Mouse (Mus musculus) forebrain, embryonic 14.5 days (tissue): ENCODE data around the gene Fcnb. TPM values are rescaled to one million over a fixed set of nuclear protein-coding genes. Genes with fewer than 3 reads are reported as not detected.

ENCODE experiments used
- ATAC-seq: fragments of 200-750 bp; cut with Nextera tagmentation; 2 replicates; pipeline ENCODE4 v1.8.0; 2017; ENCODE audit warnings: mild to moderate bottlenecking, moderate library complexity
- DNase-seq: peaks from one replicate; pipeline ENCODE4 v3.0.0-alpha.2; 2015; ENCODE audit warnings: low spot score
- H3K27ac ChIP-seq: fragments of 300-500 bp; sonication (generic); 2 replicates; pipeline ENCODE4 v1.5.1; 2014; ENCODE audit warnings: low read depth, mild to moderate bottlenecking, control low read depth, low read length, moderate library complexity
- H3K27me3 ChIP-seq: fragments of 300-500 bp; sonication (generic); replicated peaks from 2 replicates; pipeline ENCODE4 v1.6.1; 2014; ENCODE audit warnings: low read length, control low read depth, mixed read lengths; ENCODE audit not compliant: control insufficient read depth, insufficient read depth
- H3K36me3 ChIP-seq: fragments of 300-500 bp; sonication (generic); 2 replicates; pipeline ENCODE4 v1.6.1; 2014; ENCODE audit warnings: low read length, control low read depth; ENCODE audit not compliant: control insufficient read depth, insufficient read depth
- H3K4me1 ChIP-seq: fragments of 300-500 bp; sonication (generic); 2 replicates; pipeline ENCODE4 v1.6.1; 2014; ENCODE audit warnings: antibody characterized with exemption, low read length, control low read depth; ENCODE audit not compliant: control insufficient read depth, insufficient read depth
- H3K4me2 ChIP-seq: fragments of 300-500 bp; sonication (generic); 2 replicates; pipeline ENCODE4 v1.6.1; 2014; ENCODE audit warnings: mild to moderate bottlenecking, control low read depth, low read length
- H3K4me3 ChIP-seq: fragments of 300-500 bp; sonication (generic); 2 replicates; pipeline ENCODE4 v1.5.1; 2014; ENCODE audit warnings: low read depth, low read length, control low read depth
- H3K9ac ChIP-seq: fragments of 300-500 bp; sonication (generic); 2 replicates; pipeline ENCODE4 v1.6.1; 2014; ENCODE audit warnings: mild to moderate bottlenecking, low read length, control low read depth, moderate library complexity
- H3K9me3 ChIP-seq: fragments of 300-500 bp; sonication (generic); replicated peaks from 2 replicates; pipeline ENCODE4 v1.6.1; 2016; ENCODE audit warnings: low read length, control low read depth, mixed read lengths; ENCODE audit not compliant: control insufficient read depth
- WGBS: fragments of 180-500 bp; shearing (Covaris S2); extraction: QIAGEN DNeasy Blood & Tissue Kit; methylation state at CpG from one replicate; pipeline ENCODE4 v1.1.7; 2014; 5-methylcytosine and 5-hydroxymethylcytosine counted together
- polyA plus RNA-seq: library from polyadenylated mRNA; unstranded; fragments of >200 nt; fragmentation: Nextera tagmentation; extraction: Ambion mirVana; gene quantifications from 2 replicates; pipeline ENCODE4 v1.2.1, GENCODE M21; 2014

Gene Fcnb
- polyA plus RNA-seq, 1 experiment from 2014 or later: not detected

- no peak for ATAC-seq
Measured at GRCm38 (mm10) chr2:28066686-28067085, 18.0 kb downstream of the Fcnb start.

GRCm38 (mm10) chr2:28065081-28065651, 19.5 kb downstream of the Fcnb start:
- no peaks in the 10 kb centered on the region for H3K9me3 ChIP-seq
- DNase-seq (no peak), ATAC-seq (no peak)
- no peak overlapping the region for H3K4me2 ChIP-seq
- H3K4me1 ChIP-seq: peaks cover 16% of the 10 kb centered on the region
- H3K4me3 ChIP-seq: no peak overlapping the region
- no peak overlapping the region for H3K9ac ChIP-seq
- H3K27ac ChIP-seq: no peak overlapping the region
- WGBS: 89% methylated on average over 5 of the region's 5 CpGs
- H3K27me3 ChIP-seq: no peaks in the 10 kb centered on the region
- no peaks in the 10 kb centered on the region for H3K36me3 ChIP-seq

More at GRCm38 (mm10) chr2:28066686-28067085, 18.0 kb downstream of the Fcnb start:
- no peak overlapping the region for H3K4me2 ChIP-seq
- 78% methylated on average over 5 of the region's 5 CpGs for WGBS
- no peak for DNase-seq
- H3K27me3 ChIP-seq: no peaks in the 10 kb centered on the region
- no peaks in the 10 kb centered on the region for H3K9me3 ChIP-seq
- no peak overlapping the region for H3K9ac ChIP-seq
- 0 out of 2 replicates have a peak overlapping the region, but pooled peaks have one; percentile 44 for H3K27ac ChIP-seq
- H3K4me3 ChIP-seq: no peak overlapping the region
- no peaks in the 10 kb centered on the region for H3K36me3 ChIP-seq
- peaks cover 16% of the 10 kb centered on the region for H3K4me1 ChIP-seq

GRCm38 (mm10) chr2:28064339-28065080, 20.2 kb downstream of the Fcnb start:
- ATAC-seq (no peak), DNase-seq (no peak)
- Histone ChIP-seq H3K4me1 (peaks cover 16% of the 10 kb centered on the region), H3K4me2 (no peak overlapping the region), H3K27ac (no peak overlapping the region), H3K4me3 (no peak overlapping the region), H3K9ac (no peak overlapping the region), H3K36me3 (no peaks in the 10 kb centered on the region), H3K27me3 (no peaks in the 10 kb centered on the region), H3K9me3 (no peaks in the 10 kb centered on the region)
- 75% methylated on average over 7 of the region's 7 CpGs for WGBS

DNA sequence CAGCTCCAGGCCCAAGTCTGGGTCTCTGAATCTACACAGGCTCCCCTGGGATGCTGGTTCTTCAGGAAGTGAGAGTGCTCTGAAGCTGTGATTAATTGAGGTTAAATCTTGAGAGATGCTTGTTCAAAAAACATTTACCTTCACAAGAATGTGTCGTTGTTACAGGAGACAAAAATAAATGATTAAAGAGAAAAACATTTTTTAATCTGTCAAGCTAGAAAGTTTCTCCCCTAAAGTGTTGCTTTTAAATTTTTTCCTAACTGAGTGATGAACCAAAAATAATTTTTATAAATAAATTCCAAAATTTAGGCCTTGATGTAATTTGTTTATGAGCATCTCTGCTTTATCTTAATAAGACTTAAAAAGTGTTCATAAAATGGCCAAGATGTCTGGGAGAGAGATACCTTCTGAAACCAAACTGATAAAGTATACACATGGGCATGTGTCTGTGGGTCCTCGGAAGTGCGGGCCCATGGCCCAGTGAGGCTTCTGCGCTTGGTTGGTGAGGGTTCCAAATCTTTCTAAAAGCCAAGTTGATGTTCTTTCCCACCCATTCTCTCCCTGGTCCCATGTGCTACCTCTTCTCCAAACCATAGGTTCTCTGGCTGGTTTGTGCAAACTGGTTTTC, 20.9 kb downstream of the Fcnb start:
- H3K9ac ChIP-seq: no peak overlapping the region
- no peak overlapping the region for H3K27ac ChIP-seq
- H3K4me1 ChIP-seq: peaks cover 12% of the 10 kb centered on the region
- DNase-seq (no peak), ATAC-seq (no peak)
- H3K27me3 ChIP-seq: no peaks in the 10 kb centered on the region
- H3K9me3 ChIP-seq: no peaks in the 10 kb centered on the region
- no peak overlapping the region for H3K4me3 ChIP-seq
- no peaks in the 10 kb centered on the region for H3K36me3 ChIP-seq
- WGBS: 93% methylated on average over 4 of the region's 4 CpGs
- H3K4me2 ChIP-seq: no peak overlapping the region

DNA sequence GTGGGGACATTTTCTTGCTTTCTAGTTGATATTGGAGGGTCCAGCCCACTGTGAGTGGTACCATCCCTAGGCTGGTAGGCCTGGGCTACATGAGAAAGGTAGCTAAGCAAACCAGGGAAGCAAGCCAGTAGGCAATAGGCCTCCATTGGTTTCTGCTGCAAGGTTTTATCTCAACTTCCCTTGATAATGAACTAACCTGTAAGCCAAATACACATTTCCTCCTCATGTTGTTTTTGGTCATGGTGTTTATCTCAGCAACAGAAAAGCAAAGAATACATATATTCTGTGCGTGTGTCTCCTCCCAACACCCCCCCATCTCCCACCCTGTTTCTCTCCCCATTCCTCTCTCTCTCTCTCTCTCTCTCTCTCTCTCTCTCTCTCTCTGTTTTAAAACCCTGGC, 24.8 kb downstream of the Fcnb start:
- H3K27ac ChIP-seq: no peak overlapping the region
- no peak overlapping the region for H3K4me2 ChIP-seq
- no peak overlapping the region for H3K4me3 ChIP-seq
- H3K27me3 ChIP-seq: no peaks in the 10 kb centered on the region
- H3K9ac ChIP-seq: no peak overlapping the region
- DNase-seq (no peak), ATAC-seq (no peak)
- H3K4me1 ChIP-seq: no peaks in the 10 kb centered on the region
- no peaks in the 10 kb centered on the region for H3K36me3 ChIP-seq
- H3K9me3 ChIP-seq: no peaks in the 10 kb centered on the region
- WGBS: 85% methylated on average over 1 of the region's 1 CpGs

DNA sequence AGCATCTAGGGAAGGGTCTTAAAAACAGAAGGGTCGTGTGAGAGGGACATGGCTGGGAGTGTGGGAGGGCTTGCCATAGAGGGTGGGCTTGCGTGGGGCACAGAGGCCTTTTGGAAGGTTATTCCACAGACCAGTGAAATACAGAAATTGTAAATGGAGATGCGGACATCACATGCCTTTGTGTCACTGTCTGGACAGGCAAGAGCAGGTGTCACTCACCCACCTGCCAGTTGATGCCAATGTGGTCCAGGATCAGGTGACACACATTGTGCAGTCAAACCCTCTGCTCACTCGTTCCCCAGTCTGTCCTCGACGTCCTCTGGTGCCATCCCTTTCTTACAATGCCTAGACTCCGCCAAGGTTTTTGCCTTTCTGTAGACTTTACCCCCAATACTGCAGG, 37.6 kb downstream of the Fcnb start:
- ATAC-seq (no peak), DNase-seq (no peak)
- WGBS: 81% methylated on average over 7 of the region's 7 CpGs
- Histone ChIP-seq H3K36me3 (no peaks in the 10 kb centered on the region), H3K9ac (no peak overlapping the region), H3K4me2 (no peak overlapping the region), H3K4me3 (no peak overlapping the region), H3K4me1 (no peaks in the 10 kb centered on the region), H3K9me3 (no peaks in the 10 kb centered on the region), H3K27ac (no peak overlapping the region), H3K27me3 (no peaks in the 10 kb centered on the region)

DNA sequence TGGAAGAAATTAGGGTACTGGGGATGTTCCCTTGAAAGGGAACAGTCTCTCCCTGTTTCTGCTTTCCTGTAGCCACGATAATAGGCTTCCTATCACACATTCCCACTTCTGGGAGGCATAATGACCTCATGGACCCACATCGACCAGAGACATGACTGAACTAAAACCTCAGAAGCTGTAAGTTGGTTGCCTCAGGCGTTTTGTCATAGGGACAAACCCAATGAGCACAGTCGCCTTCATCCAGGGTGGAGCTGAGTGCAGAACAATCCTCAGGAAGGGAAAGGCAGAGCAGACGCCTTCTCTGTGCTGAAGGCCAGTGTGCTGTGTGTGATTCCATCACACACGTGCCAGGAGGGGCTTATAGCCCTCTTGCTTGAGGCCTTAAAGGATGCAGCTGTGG, 38.4 kb downstream of the Fcnb start:
- Histone ChIP-seq H3K27me3 (no peaks in the 10 kb centered on the region), H3K9me3 (no peaks in the 10 kb centered on the region), H3K9ac (no peak overlapping the region), H3K27ac (no peak overlapping the region), H3K4me1 (no peaks in the 10 kb centered on the region), H3K4me3 (no peak overlapping the region), H3K36me3 (no peaks in the 10 kb centered on the region), H3K4me2 (no peak overlapping the region)
- DNase-seq (no peak), ATAC-seq (no peak)
- 66% methylated on average over 6 of the region's 6 CpGs for WGBS

DNA sequence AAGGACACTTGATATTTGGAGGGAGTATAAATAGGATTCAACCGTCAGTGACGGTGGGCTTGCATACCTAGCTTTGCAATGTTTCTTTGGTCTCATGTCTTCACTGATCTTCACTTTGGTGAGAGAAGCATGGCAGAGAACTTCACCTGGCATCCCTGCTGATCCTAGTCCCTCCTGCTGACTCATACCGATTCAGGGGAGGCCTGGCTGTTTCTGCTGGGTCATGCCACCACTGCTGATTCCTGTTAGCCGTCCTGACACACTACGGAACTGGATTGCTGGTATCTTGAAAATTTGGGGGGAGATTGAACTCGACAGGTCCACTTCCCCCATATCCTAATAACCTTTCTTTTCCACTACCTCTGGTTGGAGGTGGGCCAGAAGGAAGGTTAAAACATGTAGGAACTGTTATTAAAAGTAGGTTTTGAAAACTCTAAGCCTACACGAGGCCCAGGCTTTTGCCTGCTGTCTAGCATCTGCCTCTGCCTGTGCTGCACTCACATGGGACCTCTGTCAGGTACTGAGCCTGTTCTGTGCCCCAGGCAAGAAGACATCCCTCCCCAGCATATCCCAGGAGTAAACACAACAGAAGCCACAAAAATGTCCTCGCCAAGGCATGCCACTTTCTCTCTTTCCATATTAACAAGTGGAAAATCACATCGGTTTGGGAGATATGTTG, 39.6 kb downstream of the Fcnb start:
- no peaks in the 10 kb centered on the region for H3K4me1 ChIP-seq
- H3K36me3 ChIP-seq: no peaks in the 10 kb centered on the region
- no peaks in the 10 kb centered on the region for H3K9me3 ChIP-seq
- no peak overlapping the region for H3K4me2 ChIP-seq
- 91% methylated on average over 9 of the region's 9 CpGs for WGBS
- H3K4me3 ChIP-seq: no peak overlapping the region
- no peaks in the 10 kb centered on the region for H3K27me3 ChIP-seq
- DNase-seq (no peak), ATAC-seq (no peak)
- H3K9ac ChIP-seq: no peak overlapping the region
- no peak overlapping the region for H3K27ac ChIP-seq
